Mouse (Mus musculus): ENCODE results near the gene Asb18.

Asb18 gene

GRCm38 (mm10) chr1:89971848-89972247 lies 42.6 kb downstream of the Asb18 start:
- in situ Hi-C loops (cut with MboI, MseI) = no loop called here

GRCm38 (mm10) chr1:89969714-89970110 lies 44.8 kb downstream of the Asb18 start:
- in situ Hi-C loops (cut with MboI, MseI) = no loop called here

- in situ Hi-C loops (cut with MboI, MseI) = no loop called here
Observed at GRCm38 (mm10) chr1:89969072-89969713, 45.3 kb downstream of the Asb18 start.

- in situ Hi-C loops (cut with MboI, MseI) = no loop called here
Observed at GRCm38 (mm10) chr1:89968111-89968851, 46.2 kb downstream of the Asb18 start.

GRCm38 (mm10) chr1:89967585-89967984 lies 46.9 kb downstream of the Asb18 start:
- in situ Hi-C loops (cut with MboI, MseI) = no loop called here

GRCm38 (mm10) chr1:89964426-89964825 lies 50.0 kb downstream of the Asb18 start:
- in situ Hi-C loops (cut with MboI, MseI) = no loop called here

- in situ Hi-C loops (cut with MboI, MseI) = no loop called here
Observed at GRCm38 (mm10) chr1:89963296-89963695, 51.2 kb downstream of the Asb18 start.

GRCm38 (mm10) chr1:89962092-89962491 lies 52.4 kb downstream of the Asb18 start:
- in situ Hi-C loops (cut with MboI, MseI) = no loop called here

- in situ Hi-C loops (cut with MboI, MseI) = no loop called here
Observed at GRCm38 (mm10) chr1:89959393-89959792, 55.1 kb downstream of the Asb18 start.

- in situ Hi-C loops (cut with MboI, MseI) = loop anchor here in 1 of 2 experiments (10.0 to 25.0 kb wide), 2 partner anchors 178 to 1431 kb away; partner anchors contain the start of gene Glrp1
Observed at GRCm38 (mm10) chr1:89943202-89943601, 71.3 kb downstream of the Asb18 start.

GRCm38 (mm10) chr1:89942395-89942976 lies 72.0 kb downstream of the Asb18 start:
- in situ Hi-C loops (cut with MboI, MseI) = loop anchor here in 1 of 2 experiments (10.0 to 25.0 kb wide), 2 partner anchors 178 to 1430 kb away; partner anchors contain the start of gene Glrp1

GRCm38 (mm10) chr1:89941701-89942381 lies 72.6 kb downstream of the Asb18 start:
- in situ Hi-C loops (cut with MboI, MseI) = loop anchor here in 1 of 2 experiments (10.0 to 25.0 kb wide), 2 partner anchors 177 to 1430 kb away; partner anchors contain the start of gene Glrp1

GRCm38 (mm10) chr1:89940961-89941524 lies 73.4 kb downstream of the Asb18 start:
- in situ Hi-C loops (cut with MboI, MseI) = loop anchor here in 1 of 2 experiments (10.0 to 25.0 kb wide), 2 partner anchors 176 to 1429 kb away; partner anchors contain the start of gene Glrp1

- in situ Hi-C loops (cut with MboI, MseI) = loop anchor here in 1 of 2 experiments (5.0 to 25.0 kb wide), 3 partner anchors 175 to 1428 kb away; partner anchors contain the start of gene Glrp1
Observed at GRCm38 (mm10) chr1:89939981-89940726, 74.3 kb downstream of the Asb18 start.

- in situ Hi-C loops (cut with MboI, MseI) = loop anchor here in 1 of 2 experiments (5.0 to 25.0 kb wide), 2 partner anchors 292 to 1427 kb away; partner anchors contain the start of gene Glrp1
Observed at GRCm38 (mm10) chr1:89939596-89939960, 74.9 kb downstream of the Asb18 start.

GRCm38 (mm10) chr1:89938884-89939595 lies 75.4 kb downstream of the Asb18 start:
- in situ Hi-C loops (cut with MboI, MseI) = loop anchor here in 1 of 2 experiments (5.0 to 25.0 kb wide), 2 partner anchors 292 to 1427 kb away; partner anchors contain the start of gene Glrp1

GRCm38 (mm10) chr1:89935493-89936348 lies 78.7 kb downstream of the Asb18 start:
- in situ Hi-C loops (cut with MboI, MseI) = loop anchor here in 1 of 2 experiments (5.0 to 25.0 kb wide), 2 partner anchors 288 to 1423 kb away; partner anchors contain the start of gene Glrp1
